Mouse (Mus musculus) heart, postnatal 0 days (tissue): Measurements from ENCODE around the gene Il9r.

ENCODE experiments used
- CTCF ChIP-seq: IDR thresholded peaks from 2 replicates; pipeline ENCODE4 v1.5.1; 2016; ENCODE audit warnings: antibody characterized with exemption, control low read depth, low read depth
- EP300 ChIP-seq: IDR thresholded peaks from 2 replicates; pipeline ENCODE4 v1.6.1; 2016; ENCODE audit warnings: antibody characterized with exemption, low read depth

DNA sequence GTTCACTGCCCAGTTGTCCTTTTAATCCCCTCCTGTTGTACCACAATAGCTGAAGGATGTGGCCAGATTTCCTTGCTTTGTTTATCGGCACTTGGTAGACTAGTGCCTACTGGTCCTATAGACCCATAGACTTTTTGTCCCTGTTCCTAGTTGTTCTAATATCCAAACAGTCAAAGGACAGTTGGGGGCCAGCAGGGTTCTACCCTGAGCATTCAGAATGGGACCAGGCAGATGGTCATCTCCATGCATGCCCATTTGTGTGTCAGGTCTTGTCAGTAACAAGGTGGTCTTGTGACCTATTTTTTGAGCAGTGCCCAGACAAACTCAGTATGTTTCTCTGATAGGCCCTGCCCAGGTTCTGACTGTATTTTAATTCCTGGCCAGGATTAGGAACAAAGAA is 27.0 kb upstream of the Il9r start:
- TF ChIP-seq CTCF = no peak
- TF ChIP-seq EP300 = no peak
